Mouse (Mus musculus) intestine, embryonic 15.5 days (tissue): ENCODE results near the gene Eloa. TPM values are rescaled to one million over a fixed set of nuclear protein-coding genes. Genes with fewer than 3 reads are reported as not detected.
A peak's percentile ranks its signal among the peaks of the same experiment; 100 is the strongest.
"Not testable (repeated sequence)": the region's sequence is repeated elsewhere in the genome, so short reads cannot be mapped to it uniquely, and the experiment has no call there.

Source experiments
- ATAC-seq: fragments of 200-750 bp; cut with Nextera tagmentation; 2 replicates; pipeline ENCODE4 v1.8.0; 2017; ENCODE audit warnings: moderate TSS enrichment, moderate library complexity
- H3K27ac ChIP-seq: fragments of 300-500 bp; sonication (generic); 2 replicates; pipeline ENCODE4 v1.5.1; 2015; ENCODE audit warnings: mild to moderate bottlenecking, inconsistent platforms
- H3K27me3 ChIP-seq: fragments of 300-500 bp; sonication (generic); replicated peaks from 2 replicates; pipeline ENCODE4 v1.6.1; 2015; ENCODE audit warnings: inconsistent platforms
- H3K36me3 ChIP-seq: fragments of 300-500 bp; sonication (generic); 2 replicates; pipeline ENCODE4 v1.6.1; 2015; ENCODE audit warnings: inconsistent platforms
- H3K4me1 ChIP-seq: fragments of 300-500 bp; sonication (generic); replicated peaks from 2 replicates; pipeline ENCODE4 v1.6.1; 2015; ENCODE audit warnings: inconsistent platforms
- H3K4me2 ChIP-seq: fragments of 300-500 bp; sonication (generic); replicated peaks from 2 replicates; pipeline ENCODE4 v1.6.1; 2015; ENCODE audit warnings: mild to moderate bottlenecking, inconsistent platforms
- H3K4me3 ChIP-seq: fragments of 300-500 bp; sonication (generic); replicated peaks from 2 replicates; pipeline ENCODE4 v1.5.1; 2015; ENCODE audit warnings: inconsistent platforms
- H3K9ac ChIP-seq: fragments of 300-500 bp; sonication (generic); 2 replicates; pipeline ENCODE4 v1.6.1; 2015; ENCODE audit warnings: inconsistent platforms
- H3K9me3 ChIP-seq: fragments of 300-500 bp; sonication (generic); 2 replicates; pipeline ENCODE4 v1.6.1; 2016; ENCODE audit warnings: inconsistent platforms
- WGBS: fragments of 180-500 bp; shearing (Covaris S2); methylation state at CpG from one replicate; pipeline ENCODE4 v1.1.7; 2015; 5-methylcytosine and 5-hydroxymethylcytosine counted together
- polyA plus RNA-seq: library from polyadenylated mRNA; unstranded; fragments of >200 nt; fragmentation: Nextera tagmentation; extraction: Ambion mirVana; gene quantifications from 2 replicates; pipeline ENCODE4 v1.2.1, GENCODE M21; 2015

The Eloa gene
- 34.3 and 34.4 TPM in 2 replicates for polyA plus RNA-seq

DNA sequence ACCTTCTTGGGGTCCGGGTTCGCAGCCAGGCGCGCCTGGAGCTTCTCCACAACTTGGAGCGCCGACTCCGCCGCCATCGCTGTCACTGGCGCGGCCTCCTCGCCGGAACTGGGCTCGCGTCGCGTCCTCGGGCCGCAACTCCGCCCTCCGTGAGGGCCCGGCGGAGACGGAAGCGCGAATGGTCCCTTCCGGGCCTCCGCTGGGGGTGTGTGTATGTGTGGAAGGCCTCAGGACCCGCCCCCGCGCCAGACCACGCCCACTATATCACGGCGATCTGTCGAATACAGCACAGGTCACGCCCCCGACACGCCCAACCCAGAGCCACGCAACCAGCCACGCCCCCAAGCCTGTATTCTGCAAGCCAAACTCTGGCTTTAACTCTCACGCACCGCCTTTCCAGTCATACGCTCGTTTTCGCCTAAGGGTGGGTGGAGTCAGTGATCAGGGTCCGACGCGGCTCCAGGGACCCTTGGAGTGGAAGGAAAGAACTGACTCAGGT is at the start of gene Eloa:
TSS of gene Eloa (minus strand) at position 215 of the 499 bp plus-strand sequence.
- Histone ChIP-seq H3K9me3 (no peaks in the 10 kb centered on the region), H3K9ac (peak within 1 kb of the TSS; percentile 97), H3K27me3 (no peaks in the 10 kb centered on the region), H3K4me1 (peaks cover 11% of the 10 kb centered on the region; the same call in 1 of the 2 replicates), H3K4me3 (peak within 1 kb of the TSS; percentile 78), H3K4me2 (peak within 1 kb of the TSS; percentile 73), H3K36me3 (no peaks in the 10 kb centered on the region), H3K27ac (peak within 1 kb of the TSS; percentile 84)
- under 1% methylated on average over 47 of the region's 48 CpGs for WGBS
- peak; percentile 100 for ATAC-seq

DNA sequence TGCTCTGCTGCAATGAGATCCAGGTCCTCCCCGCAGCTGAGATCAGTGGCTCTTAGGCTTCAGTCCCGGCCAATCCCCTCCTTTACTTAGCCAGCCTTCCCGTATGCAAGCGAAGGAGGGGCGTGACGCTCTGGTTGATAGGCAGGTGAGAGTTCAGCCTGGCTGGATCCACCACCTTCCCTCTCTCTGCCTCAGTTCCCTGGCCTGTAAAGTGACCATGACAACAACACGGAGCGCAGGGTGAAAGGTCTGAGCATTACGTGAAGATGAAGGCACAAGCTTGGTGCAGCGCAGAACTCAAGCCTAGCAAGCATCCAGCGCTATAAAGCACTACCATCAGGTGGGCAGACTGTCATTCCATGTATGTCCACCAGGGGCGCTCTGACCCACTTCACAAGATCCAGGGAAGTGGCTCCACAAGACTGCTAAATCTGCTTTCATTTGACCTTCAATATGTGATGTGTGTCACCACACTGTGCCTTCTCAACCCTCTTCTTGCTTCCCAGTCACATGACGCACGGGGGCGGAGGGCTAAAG is 49.7 kb upstream of the Eloa start:
- H3K9ac ChIP-seq, result peak overlapping the region; percentile 28; the same call in 1 of the 2 replicates
- H3K36me3 ChIP-seq, result no peaks in the 10 kb centered on the region
- H3K4me3 ChIP-seq, result no peak overlapping the region
- ATAC-seq, result peak; percentile 76
- peak overlapping the region; percentile 36 for H3K4me2 ChIP-seq
- WGBS, result 4% methylated on average over 15 of the region's 15 CpGs
- H3K27me3 ChIP-seq, result no peaks in the 10 kb centered on the region
- no peaks in the 10 kb centered on the region for H3K9me3 ChIP-seq
- H3K4me1 ChIP-seq, result peaks cover 14% of the 10 kb centered on the region; the same call in 1 of the 2 replicates
- no peak overlapping the region for H3K27ac ChIP-seq

- WGBS, result 52% methylated on average over 6 of the region's 6 CpGs
- Histone ChIP-seq H3K4me1 (peaks cover 14% of the 10 kb centered on the region; the same call in 1 of the 2 replicates), H3K4me3 (no peak overlapping the region), H3K27me3 (no peaks in the 10 kb centered on the region), H3K4me2 (no peak overlapping the region), H3K36me3 (no peaks in the 10 kb centered on the region), H3K9me3 (no peaks in the 10 kb centered on the region), H3K27ac (no peak overlapping the region), H3K9ac (no peak overlapping the region)
- peak; percentile 9; the same call in 1 of the 2 replicates for ATAC-seq
Measured at GRCm38 (mm10) chr4:136070592-136070991, 49.0 kb upstream of the Eloa start.

GRCm38 (mm10) chr4:136069954-136070353 is 48.4 kb upstream of the Eloa start:
- Histone ChIP-seq H3K27me3 (no peaks in the 10 kb centered on the region), H3K4me2 (peak overlapping the region; percentile 33; the same call in 1 of the 2 replicates), H3K9me3 (no peaks in the 10 kb centered on the region), H3K27ac (no peak overlapping the region), H3K4me3 (no peak overlapping the region), H3K9ac (no peak overlapping the region; the same call in 1 of the 2 replicates), H3K36me3 (no peaks in the 10 kb centered on the region), H3K4me1 (peaks cover 14% of the 10 kb centered on the region; the same call in 1 of the 2 replicates)
- peak; percentile 72 for ATAC-seq
- 6% methylated on average over 18 of the region's 18 CpGs for WGBS

DNA sequence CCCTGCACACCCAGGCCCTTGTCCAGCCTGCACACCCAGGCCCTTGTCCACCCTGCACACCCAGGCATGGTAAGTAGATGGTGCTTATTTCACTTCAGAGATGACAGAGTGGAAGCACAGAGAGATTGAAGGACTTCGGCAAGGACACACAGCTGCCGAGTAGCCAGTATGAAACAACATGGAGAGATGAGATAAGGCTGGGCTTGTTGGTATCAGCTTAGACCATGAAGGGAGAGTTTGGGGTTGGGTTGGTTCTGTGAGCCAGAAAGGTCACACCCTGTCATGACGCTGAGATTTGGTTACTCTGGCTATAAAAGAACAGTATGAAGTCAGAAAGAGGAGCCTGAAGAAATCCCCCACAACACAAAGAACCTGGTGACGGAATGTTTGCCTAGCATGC is 47.8 kb upstream of the Eloa start:
- Histone ChIP-seq H3K27ac (no peak overlapping the region), H3K9ac (no peak overlapping the region), H3K9me3 (no peaks in the 10 kb centered on the region), H3K4me2 (no peak overlapping the region), H3K36me3 (no peaks in the 10 kb centered on the region), H3K27me3 (no peaks in the 10 kb centered on the region), H3K4me3 (no peak overlapping the region), H3K4me1 (peaks cover 14% of the 10 kb centered on the region; the same call in 1 of the 2 replicates)
- no peak for ATAC-seq
- WGBS, result 73% methylated on average over 4 of the region's 4 CpGs

DNA sequence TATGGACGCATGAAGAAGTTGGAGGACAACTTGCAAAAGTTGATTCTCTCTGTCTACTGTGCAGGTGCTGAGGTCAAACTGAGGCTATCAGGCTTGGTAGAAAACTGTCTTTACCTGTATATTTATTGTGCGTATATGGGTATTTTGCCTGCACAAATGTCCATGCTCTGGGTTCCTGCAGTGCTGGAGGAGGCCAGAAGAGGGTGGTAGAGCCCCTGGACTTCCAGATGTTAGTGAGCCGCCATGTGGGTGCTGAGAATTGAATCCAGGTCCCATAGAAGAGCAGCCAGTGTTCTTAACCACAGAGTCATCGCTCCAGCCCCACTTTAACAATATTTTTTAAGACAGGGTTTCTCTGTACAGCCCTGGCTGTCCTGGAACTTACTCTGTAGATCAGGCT is 41.6 kb upstream of the Eloa start:
- 92% methylated on average over 4 of the region's 4 CpGs for WGBS
- Histone ChIP-seq H3K4me3 (no peak overlapping the region), H3K4me2 (no peak overlapping the region), H3K27me3 (no peaks in the 10 kb centered on the region), H3K27ac (no peak overlapping the region), H3K36me3 (no peaks in the 10 kb centered on the region), H3K9ac (no peak overlapping the region), H3K4me1 (no peaks in the 10 kb centered on the region), H3K9me3 (no peaks in the 10 kb centered on the region)
- ATAC-seq, result no peak

DNA sequence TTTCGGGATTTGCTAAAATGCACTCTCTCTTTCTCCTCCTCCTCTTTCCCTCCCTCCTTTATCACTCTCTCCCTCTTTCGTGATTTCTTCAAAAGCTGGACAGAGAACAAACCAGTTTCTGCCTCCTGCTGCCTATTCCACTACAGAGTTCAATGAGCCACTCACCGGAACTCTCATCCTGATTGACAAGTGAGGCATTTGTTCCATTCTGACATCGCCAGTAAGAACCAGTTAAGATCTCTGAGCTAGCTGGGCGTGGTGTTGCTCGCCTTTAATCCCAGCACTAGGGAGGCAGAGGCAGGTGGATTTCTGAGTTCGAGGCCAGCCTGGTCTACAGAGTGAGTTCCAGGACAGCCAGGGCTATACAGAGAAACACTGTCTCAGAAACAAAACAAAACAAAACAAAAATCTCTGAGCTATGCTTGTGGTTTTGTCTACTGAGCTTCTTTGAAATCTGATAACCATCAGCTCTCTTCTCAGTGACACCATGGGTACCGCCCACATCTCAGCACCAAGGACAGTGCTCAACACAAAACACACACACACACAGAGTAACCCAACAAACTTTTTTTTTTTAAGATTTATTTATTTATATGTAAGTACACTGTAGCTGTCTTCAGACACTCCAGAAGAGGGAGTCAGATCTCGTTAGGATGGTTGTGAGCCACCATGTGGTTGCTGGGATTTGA is 38.4 kb upstream of the Eloa start:
- H3K27me3 ChIP-seq, H3K9me3 ChIP-seq, ATAC-seq, H3K9ac ChIP-seq, H3K4me1 ChIP-seq, H3K27ac ChIP-seq, H3K4me3 ChIP-seq, H3K36me3 ChIP-seq, H3K4me2 ChIP-seq: not testable (repeated sequence)
- WGBS, result 65% methylated on average over 9 of the region's 9 CpGs

DNA sequence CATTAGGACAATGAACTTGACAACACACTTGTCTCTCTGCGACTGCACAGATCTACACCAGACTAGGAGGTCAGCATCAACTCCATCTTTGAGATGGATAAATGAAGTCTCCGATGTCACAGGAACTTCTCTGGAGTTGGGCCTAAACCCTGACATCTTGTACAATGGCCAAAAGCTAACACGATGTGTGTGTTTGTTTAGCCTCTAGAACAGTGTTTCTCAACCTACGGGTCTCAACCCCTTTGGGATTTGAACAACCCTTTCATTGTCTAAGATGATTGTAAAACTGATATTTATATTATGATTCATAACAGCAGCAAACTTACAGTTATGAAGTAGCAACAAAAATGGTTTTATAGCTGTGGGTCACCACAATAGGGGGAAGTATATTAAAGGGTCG is 36.4 kb upstream of the Eloa start:
- H3K9me3 ChIP-seq, result no peaks in the 10 kb centered on the region

DNA sequence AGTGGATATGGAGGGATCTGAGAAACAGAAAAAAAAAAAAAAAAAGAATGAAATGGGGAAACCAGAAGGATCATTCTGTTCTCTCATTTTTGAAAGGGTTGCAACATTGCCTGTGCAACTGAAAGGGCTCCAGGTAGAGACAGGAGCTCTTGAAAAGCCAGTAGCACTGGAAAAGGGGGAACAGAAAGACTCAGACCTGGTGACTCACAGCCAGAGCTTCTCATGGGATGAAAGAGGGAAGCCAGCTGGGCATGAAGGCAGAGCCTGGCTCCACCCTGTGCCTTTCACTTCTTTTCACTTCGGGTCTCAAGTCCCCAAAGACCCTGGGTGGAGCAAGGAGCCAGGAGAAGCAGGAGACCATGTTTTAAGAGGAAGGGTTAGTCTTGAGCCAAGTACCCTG is 34.5 kb upstream of the Eloa start:
- 45% methylated on average over 1 of the region's 1 CpGs for WGBS
- H3K27me3 ChIP-seq, result no peaks in the 10 kb centered on the region
- H3K9ac ChIP-seq, result no peak overlapping the region
- no peak for ATAC-seq
- peaks cover 9% of the 10 kb centered on the region; the same call in 1 of the 2 replicates for H3K36me3 ChIP-seq
- peaks cover 11% of the 10 kb centered on the region for H3K4me1 ChIP-seq
- no peaks in the 10 kb centered on the region for H3K9me3 ChIP-seq
- H3K4me2 ChIP-seq, result no peak overlapping the region
- H3K4me3 ChIP-seq, result no peak overlapping the region
- H3K27ac ChIP-seq, result no peak overlapping the region

More for the DNA sequence above, 36.4 kb upstream of the Eloa start:
- Histone ChIP-seq H3K9ac (no peak overlapping the region), H3K4me1 (no peaks in the 10 kb centered on the region), H3K27ac (no peak overlapping the region), H3K27me3 (no peaks in the 10 kb centered on the region), H3K4me3 (no peak overlapping the region), H3K4me2 (no peak overlapping the region), H3K36me3 (no peaks in the 10 kb centered on the region)
- no peak for ATAC-seq
- 82% methylated on average over 5 of the region's 5 CpGs for WGBS

GRCm38 (mm10) chr4:136053843-136054242 is 32.3 kb upstream of the Eloa start:
- peaks cover 21% of the 10 kb centered on the region for H3K4me1 ChIP-seq
- no peaks in the 10 kb centered on the region for H3K9me3 ChIP-seq
- no peak for ATAC-seq
- H3K4me3 ChIP-seq, result no peak overlapping the region
- peaks cover 27% of the 10 kb centered on the region for H3K36me3 ChIP-seq
- H3K9ac ChIP-seq, result no peak overlapping the region
- 70% methylated on average over 5 of the region's 5 CpGs for WGBS
- H3K27ac ChIP-seq, result no peak overlapping the region
- H3K27me3 ChIP-seq, result no peaks in the 10 kb centered on the region
- H3K4me2 ChIP-seq, result no peak overlapping the region

GRCm38 (mm10) chr4:136053247-136053596 is 31.7 kb upstream of the Eloa start, which contains the start of gene Rpl11:
Rpl11 (minus strand) TSS chr4:136053428.
- H3K36me3 ChIP-seq, result peaks cover 33% of the 10 kb centered on the region
- no peaks in the 10 kb centered on the region for H3K9me3 ChIP-seq
- no peaks in the 10 kb centered on the region for H3K27me3 ChIP-seq
- peak; percentile 98 for ATAC-seq
- peak within 1 kb of the TSS; percentile 91 for H3K4me3 ChIP-seq
- H3K4me2 ChIP-seq, result peak within 1 kb of the TSS; percentile 55
- WGBS, result under 1% methylated on average over 21 of the region's 21 CpGs
- peaks cover 26% of the 10 kb centered on the region for H3K4me1 ChIP-seq
- peak within 1 kb of the TSS; percentile 99 for H3K9ac ChIP-seq
- peak within 1 kb of the TSS; percentile 87 for H3K27ac ChIP-seq

DNA sequence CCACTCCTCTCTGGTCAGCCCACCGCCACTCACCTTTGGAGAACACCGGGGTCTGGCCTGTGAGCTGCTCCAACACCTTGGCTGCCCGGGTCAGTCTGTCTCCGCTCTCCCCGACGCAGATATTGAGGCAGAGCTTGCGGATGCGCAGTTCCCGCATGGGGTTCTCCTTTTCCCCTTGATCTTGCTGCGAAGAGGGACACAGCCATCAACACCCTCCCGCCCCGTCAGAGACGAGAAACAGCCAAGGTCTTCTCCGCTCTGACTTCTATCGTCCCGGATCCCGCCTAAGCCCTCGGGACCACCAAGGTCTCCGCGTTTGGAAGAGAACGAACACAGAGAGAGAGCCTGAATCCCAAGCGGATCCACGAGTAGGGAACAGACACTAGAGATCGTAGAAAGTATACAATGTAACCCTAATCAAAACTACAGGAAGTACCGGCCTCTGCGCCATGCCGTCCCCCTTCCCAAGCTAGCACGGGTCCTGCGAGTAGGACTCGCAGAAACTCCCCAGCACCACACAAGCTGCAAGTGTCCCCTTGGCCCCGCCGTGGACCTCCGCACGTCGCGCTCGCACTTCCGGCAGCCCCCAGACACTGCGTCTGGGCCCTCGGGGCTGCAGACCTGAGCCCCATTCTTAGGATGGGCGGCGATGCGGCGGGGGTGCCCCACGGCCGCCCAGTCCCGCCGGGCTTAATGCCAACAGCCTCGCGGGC is 31.1 kb upstream of the Eloa start:
- H3K4me2 ChIP-seq, result peak overlapping the region; percentile 55
- H3K4me1 ChIP-seq, result peaks cover 26% of the 10 kb centered on the region
- H3K36me3 ChIP-seq, result peaks cover 33% of the 10 kb centered on the region
- peak overlapping the region; percentile 99 for H3K9ac ChIP-seq
- ATAC-seq, result peak; percentile 75
- peak overlapping the region; percentile 91 for H3K4me3 ChIP-seq
- H3K27me3 ChIP-seq, result no peaks in the 10 kb centered on the region
- H3K9me3 ChIP-seq, result no peaks in the 10 kb centered on the region
- peak overlapping the region; percentile 87 for H3K27ac ChIP-seq
- WGBS, result under 1% methylated on average over 50 of the region's 50 CpGs
